In the genomic region with DNA sequence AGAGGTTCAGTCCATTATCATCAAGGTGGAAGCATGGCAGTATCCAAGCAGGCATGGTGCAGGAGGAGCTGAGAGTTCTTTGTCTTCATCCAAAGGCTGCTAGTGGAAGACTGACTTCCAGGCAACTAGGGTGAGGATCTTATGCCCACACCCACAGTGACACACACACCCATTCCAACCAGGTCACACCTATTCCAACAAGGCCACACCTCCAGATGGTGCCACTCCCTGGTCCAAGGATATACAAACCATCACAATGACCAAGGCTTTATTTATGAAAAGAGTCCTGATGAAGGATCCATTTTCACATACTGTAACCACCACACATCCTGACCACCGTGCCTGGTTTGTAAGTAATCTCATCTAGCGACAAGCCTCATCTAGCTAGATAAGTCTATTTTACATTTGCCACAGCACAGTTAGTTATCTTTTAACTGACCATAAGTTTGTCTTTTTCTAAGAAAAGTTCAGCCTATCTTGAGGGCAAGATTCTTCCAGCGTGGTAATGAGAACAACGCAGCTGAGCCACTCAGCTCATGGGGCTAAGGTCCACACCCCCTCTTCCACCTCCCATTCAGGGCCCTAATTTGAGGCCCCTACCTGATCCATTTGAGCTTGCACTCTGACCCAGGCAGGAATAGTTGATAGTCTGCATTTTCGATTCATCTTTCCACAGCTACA, we compare ENCODE assay signal across 7 mouse cellular contexts. TPM values are rescaled to one million over a fixed set of nuclear protein-coding genes. Genes with fewer than 3 reads are reported as not detected.
DNase-seq lines count a peak whose midpoint lies in the region; ATAC-seq lines count a peak whose summit lies in the region.
"Not testable (repeated sequence)": the region's sequence is repeated elsewhere in the genome, so short reads cannot be mapped to it uniquely, and the experiment has no call there.

No protein-coding gene starts in this region.

- H3K9me3 ChIP-seq in forebrain, embryonic 15.5 days; heart, embryonic 13.5 days; intestine, embryonic 16.5 days (ENCODE audit: control insufficient read depth, low read length); liver, embryonic 15.5 days (replicated peaks); megakaryocyte, embryonic 14.5 days: not testable (repeated sequence)

- not testable (repeated sequence) for H3K4me3 ChIP-seq in forebrain, embryonic 15.5 days; heart, embryonic 13.5 days; intestine, embryonic 16.5 days (ENCODE audit: low read length)
- H3K4me3 ChIP-seq in liver, embryonic 15.5 days (replicated peaks) = peak overlapping the region; percentile 46
- H3K4me3 ChIP-seq in megakaryocyte, embryonic 14.5 days (replicated peaks) = peak overlapping the region; percentile 84

- WGBS in forebrain, embryonic 15.5 days = 98% methylated on average over 5 of the region's 5 CpGs
- WGBS in heart, embryonic 13.5 days = 79% methylated on average over 5 of the region's 5 CpGs
- WGBS in intestine, embryonic 16.5 days = 84% methylated on average over 5 of the region's 5 CpGs
- 33% methylated on average over 5 of the region's 5 CpGs for WGBS in liver, embryonic 15.5 days (ENCODE audit: insufficient replicate concordance)

- peaks cover 65% of the 10 kb centered on the region for H3K4me1 ChIP-seq in forebrain, embryonic 15.5 days
- H3K4me1 ChIP-seq in heart, embryonic 13.5 days = peaks cover 68% of the 10 kb centered on the region
- H3K4me1 ChIP-seq in intestine, embryonic 16.5 days (ENCODE audit: control insufficient read depth, insufficient read depth, low read length) = peaks cover 36% of the 10 kb centered on the region
- H3K4me1 ChIP-seq in liver, embryonic 15.5 days (replicated peaks) = peaks cover 90% of the 10 kb centered on the region
- H3K4me1 ChIP-seq in megakaryocyte, embryonic 14.5 days = peaks cover 92% of the 10 kb centered on the region

- H3K9ac ChIP-seq in forebrain, embryonic 15.5 days (replicated peaks); heart, embryonic 13.5 days; intestine, embryonic 16.5 days (ENCODE audit: low read depth, low read length): not testable (repeated sequence)
- peak overlapping the region; percentile 37 for H3K9ac ChIP-seq in liver, embryonic 15.5 days

- ATAC-seq in forebrain, embryonic 15.5 days (replicated peaks); heart, embryonic 13.5 days (ENCODE audit: extremely low read depth, insufficient number of reproducible peaks, low FRiP score, low TSS enrichment): not testable (repeated sequence)
- ATAC-seq in intestine, embryonic 16.5 days = peak; percentile 69
- peak; percentile 50 for ATAC-seq in liver, embryonic 15.5 days (ENCODE audit: insufficient read depth)

- not testable (repeated sequence) for H3K36me3 ChIP-seq in forebrain, embryonic 15.5 days; heart, embryonic 13.5 days; intestine, embryonic 16.5 days (ENCODE audit: control insufficient read depth, insufficient read depth, low read length)
- H3K36me3 ChIP-seq in liver, embryonic 15.5 days (replicated peaks) = peaks cover 44% of the 10 kb centered on the region
- peaks cover 67% of the 10 kb centered on the region for H3K36me3 ChIP-seq in megakaryocyte, embryonic 14.5 days (replicated peaks; ENCODE audit: low read length)

- H3K27ac ChIP-seq in forebrain, embryonic 15.5 days (replicated peaks) = peak overlapping the region; percentile 84
- peak overlapping the region; percentile 33; the same call in 1 of the 2 replicates for H3K27ac ChIP-seq in heart, embryonic 13.5 days (replicated peaks)
- peak overlapping the region; percentile 62 for H3K27ac ChIP-seq in intestine, embryonic 16.5 days (ENCODE audit: low read length)
- peak overlapping the region; percentile 97 for H3K27ac ChIP-seq in liver, embryonic 15.5 days (replicated peaks)

- not testable (repeated sequence) for H3K4me2 ChIP-seq in forebrain, embryonic 15.5 days (replicated peaks); heart, embryonic 13.5 days; intestine, embryonic 16.5 days (ENCODE audit: low read depth, low read length)
- H3K4me2 ChIP-seq in liver, embryonic 15.5 days = peak overlapping the region; percentile 92

- not testable (repeated sequence) for H3K27me3 ChIP-seq in forebrain, embryonic 15.5 days; heart, embryonic 13.5 days (replicated peaks); intestine, embryonic 16.5 days (replicated peaks; ENCODE audit: control insufficient read depth, insufficient read depth, low read length); liver, embryonic 15.5 days; megakaryocyte, embryonic 14.5 days (replicated peaks)

- DNase-seq in c-Kit-positive CD71-positive TER-119-negative erythroid progenitor cells, embryonic 14.5 days (ENCODE audit: low read depth) = peak; percentile 21
- DNase-seq in liver = peak; percentile 53

RNA-seq across cellular contexts. Expression of gene Rab8b, which starts 6.1 kb away (rescaled TPM):
- polyA plus RNA-seq in forebrain, embryonic 15.5 days (2015; fragmentation: Nextera tagmentation; extraction: Ambion mirVana) = 39.7 and 40.6 TPM in 2 replicates
- polyA plus RNA-seq in heart, embryonic 13.5 days (2015; fragmentation: Nextera tagmentation; extraction: Ambion mirVana) = 15.1 and 17.1 TPM in 2 replicates
- polyA plus RNA-seq in intestine, embryonic 16.5 days (2015; fragmentation: Nextera tagmentation; extraction: Ambion mirVana) = 18.3 and 18.4 TPM in 2 replicates
- 28.9 and 29.2 TPM in 2 replicates for polyA plus RNA-seq in liver, embryonic 15.5 days (2015; fragmentation: Nextera tagmentation; extraction: Ambion mirVana)
- polyA plus RNA-seq in megakaryocyte, embryonic 14.5 days (2012; ENCODE audit: insufficient read depth, low replicate concordance) = 3.2 TPM in 1 of 2 replicates, not detected in the other

RNA-seq across cellular contexts. Expression of gene Rps27l, which starts 32.5 kb away (rescaled TPM):
- polyA plus RNA-seq in forebrain, embryonic 15.5 days (2015; fragmentation: Nextera tagmentation; extraction: Ambion mirVana) = 333 and 363 TPM in 2 replicates
- 523 and 569 TPM in 2 replicates for polyA plus RNA-seq in heart, embryonic 13.5 days (2015; fragmentation: Nextera tagmentation; extraction: Ambion mirVana)
- polyA plus RNA-seq in intestine, embryonic 16.5 days (2015; fragmentation: Nextera tagmentation; extraction: Ambion mirVana) = 763 and 818 TPM in 2 replicates
- 368 and 453 TPM in 2 replicates for polyA plus RNA-seq in liver, embryonic 15.5 days (2015; fragmentation: Nextera tagmentation; extraction: Ambion mirVana)
- polyA plus RNA-seq in megakaryocyte, embryonic 14.5 days (2012; ENCODE audit: insufficient read depth, low replicate concordance) = 23.8 and 219 TPM in 2 replicates

Comparison
In these comparisons a context has a peak if more than half of its experiments do, and no peak if none do; other contexts are left out.
1. H3K27ac ChIP-seq: peak in every context shown above with its lines; median percentile 97 in liver, embryonic 15.5 days; 84 in forebrain, embryonic 15.5 days; 62 in intestine, embryonic 16.5 days; 33 in heart, embryonic 13.5 days.